Mouse (Mus musculus) liver, postnatal 0 days (tissue): ENCODE measurements at regions not wholly inside any gene's neighbourhood (a gene's known extent, or its start where the extent isn't known, plus 50 kb on each side); places are given as distances from the start of the nearest gene placed in this dataset.
"Not testable (repeated sequence)": the region's sequence is repeated elsewhere in the genome, so short reads cannot be mapped to it uniquely, and the experiment has no call there.

Source experiments
- ATAC-seq: fragments of 200-750 bp; cut with Nextera tagmentation; 2 replicates; pipeline ENCODE4 v1.8.0; 2017; ENCODE audit warnings: mild to moderate bottlenecking, moderate library complexity
- DNase-seq: peaks from one replicate; pipeline ENCODE4 v3.0.0-alpha.2; 2016
- H3K27ac ChIP-seq: fragments of 300-500 bp; sonication (generic); 2 replicates; pipeline ENCODE4 v1.5.1; 2014; ENCODE audit warnings: antibody characterized with exemption, moderate library complexity, mild to moderate bottlenecking, low read depth
- H3K27me3 ChIP-seq: fragments of 300-500 bp; sonication (generic); 2 replicates; pipeline ENCODE4 v1.6.1; 2014; ENCODE audit warnings: low read length, control low read depth, mixed read lengths; ENCODE audit not compliant: insufficient read depth
- H3K36me3 ChIP-seq: fragments of 300-500 bp; sonication (generic); replicated peaks from 2 replicates; pipeline ENCODE4 v1.6.1; 2014; ENCODE audit warnings: mild to moderate bottlenecking, control low read depth, low read length, moderate library complexity, mixed read lengths; ENCODE audit not compliant: insufficient read depth
- H3K4me1 ChIP-seq: fragments of 300-500 bp; sonication (generic); 2 replicates; pipeline ENCODE4 v1.6.1; 2014; ENCODE audit warnings: antibody characterized with exemption, mild to moderate bottlenecking, control low read depth; ENCODE audit not compliant: insufficient read depth
- H3K4me2 ChIP-seq: fragments of 300-500 bp; sonication (generic); 2 replicates; pipeline ENCODE4 v1.6.1; 2014; ENCODE audit warnings: low read depth, mild to moderate bottlenecking, low read length, moderate library complexity, mixed read lengths
- H3K4me3 ChIP-seq: fragments of 300-500 bp; sonication (generic); 2 replicates; pipeline ENCODE4 v1.5.1; 2014; ENCODE audit warnings: low read depth, low read length
- H3K9ac ChIP-seq: fragments of 300-500 bp; sonication (generic); replicated peaks from 2 replicates; pipeline ENCODE4 v1.6.1; 2014; ENCODE audit warnings: mild to moderate bottlenecking, moderate library complexity
- H3K9me3 ChIP-seq: fragments of 300-500 bp; sonication (generic); 2 replicates; pipeline ENCODE4 v1.6.1; 2016; ENCODE audit warnings: mild to moderate bottlenecking, control low read depth, low read length, mixed read lengths
- CTCF ChIP-seq: sonication (generic); IDR thresholded peaks from 2 replicates; pipeline ENCODE4 v1.5.1; 2016; ENCODE audit warnings: antibody characterized with exemption, low read depth
- EP300 ChIP-seq: IDR thresholded peaks from 2 replicates; pipeline ENCODE4 v1.6.1; 2016; ENCODE audit warnings: antibody characterized with exemption, low read depth, mild to moderate bottlenecking
- WGBS: fragments of 180-500 bp; shearing (Covaris S2); extraction: QIAGEN DNeasy Blood & Tissue Kit; methylation state at CpG from one replicate; pipeline ENCODE4 v1.1.7; 2014; ENCODE audit not compliant: insufficient replicate concordance; 5-methylcytosine and 5-hydroxymethylcytosine counted together

- H3K9me3 ChIP-seq, DNase-seq, H3K4me2 ChIP-seq, H3K9ac ChIP-seq, ATAC-seq, H3K27me3 ChIP-seq, H3K4me1 ChIP-seq, H3K36me3 ChIP-seq, H3K4me3 ChIP-seq, H3K27ac ChIP-seq: not testable (repeated sequence)
- WGBS: 86% methylated on average over 2 of the region's 2 CpGs
These were observed 109.5 kb upstream of the Ywhaq start for GRCm38 (mm10) chr12:21526906-21527305.

- H3K9me3 ChIP-seq, H3K27me3 ChIP-seq, H3K4me2 ChIP-seq, DNase-seq, H3K9ac ChIP-seq, H3K4me1 ChIP-seq, H3K27ac ChIP-seq, H3K36me3 ChIP-seq, H3K4me3 ChIP-seq: not testable (repeated sequence)
- 0 out of 2 replicates have a peak, but pooled peaks have one; percentile 36 for ATAC-seq
- TF ChIP-seq CTCF: peak; percentile 66
- WGBS: 28% methylated on average over 6 of the region's 6 CpGs
These were observed 108.1 kb upstream of the Ywhaq start for GRCm38 (mm10) chr12:21525567-21525966.

GRCm38 (mm10) chr12:21522621-21523020 lies 105.2 kb upstream of the Ywhaq start:
- ATAC-seq: no peak
- TF ChIP-seq EP300 (no peak), CTCF (no peak)
- H3K9me3 ChIP-seq: no peaks in the 10 kb centered on the region
- no peaks in the 10 kb centered on the region for H3K36me3 ChIP-seq
- no peak overlapping the region for H3K4me2 ChIP-seq
- 47% methylated on average over 3 of the region's 3 CpGs for WGBS
- H3K27me3 ChIP-seq: no peaks in the 10 kb centered on the region
- H3K27ac ChIP-seq: no peak overlapping the region
- no peaks in the 10 kb centered on the region for H3K4me1 ChIP-seq
- DNase-seq: no peak
- no peak overlapping the region for H3K9ac ChIP-seq
- H3K4me3 ChIP-seq: no peak overlapping the region

DNA sequence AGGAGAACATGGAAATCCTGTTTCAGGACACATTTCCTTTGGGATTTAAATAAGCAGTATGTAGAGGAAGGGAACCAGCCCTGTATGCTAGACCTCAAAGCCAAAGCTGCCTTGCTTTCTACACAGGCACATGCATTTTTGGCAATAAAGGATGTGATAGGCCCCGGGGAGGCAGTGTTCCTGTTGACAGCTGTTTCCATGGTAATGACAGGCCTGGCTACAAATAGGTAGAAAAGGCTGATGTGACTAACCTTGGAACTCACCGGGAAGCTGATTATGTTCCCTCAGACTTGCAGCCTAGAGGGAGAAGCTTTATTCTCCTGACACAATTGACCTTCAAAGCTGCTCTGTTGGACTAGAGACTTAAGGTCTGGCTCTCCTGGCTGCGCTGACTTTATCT lies 101.6 kb upstream of the Ywhaq start:
- ATAC-seq (no peak), DNase-seq (no peak)
- Histone ChIP-seq H3K36me3 (no peaks in the 10 kb centered on the region), H3K27ac (no peak overlapping the region), H3K27me3 (no peaks in the 10 kb centered on the region), H3K4me1 (no peaks in the 10 kb centered on the region), H3K9me3 (no peaks in the 10 kb centered on the region), H3K9ac (no peak overlapping the region), H3K4me2 (no peak overlapping the region), H3K4me3 (no peak overlapping the region)
- TF ChIP-seq EP300 (no peak), CTCF (no peak)
- WGBS: 54% methylated on average over 3 of the region's 3 CpGs

- no peak for ATAC-seq
- 73% methylated on average over 2 of the region's 2 CpGs for WGBS
These were observed 95.3 kb upstream of the Ywhaq start for GRCm38 (mm10) chr12:21512736-21513135.

DNA sequence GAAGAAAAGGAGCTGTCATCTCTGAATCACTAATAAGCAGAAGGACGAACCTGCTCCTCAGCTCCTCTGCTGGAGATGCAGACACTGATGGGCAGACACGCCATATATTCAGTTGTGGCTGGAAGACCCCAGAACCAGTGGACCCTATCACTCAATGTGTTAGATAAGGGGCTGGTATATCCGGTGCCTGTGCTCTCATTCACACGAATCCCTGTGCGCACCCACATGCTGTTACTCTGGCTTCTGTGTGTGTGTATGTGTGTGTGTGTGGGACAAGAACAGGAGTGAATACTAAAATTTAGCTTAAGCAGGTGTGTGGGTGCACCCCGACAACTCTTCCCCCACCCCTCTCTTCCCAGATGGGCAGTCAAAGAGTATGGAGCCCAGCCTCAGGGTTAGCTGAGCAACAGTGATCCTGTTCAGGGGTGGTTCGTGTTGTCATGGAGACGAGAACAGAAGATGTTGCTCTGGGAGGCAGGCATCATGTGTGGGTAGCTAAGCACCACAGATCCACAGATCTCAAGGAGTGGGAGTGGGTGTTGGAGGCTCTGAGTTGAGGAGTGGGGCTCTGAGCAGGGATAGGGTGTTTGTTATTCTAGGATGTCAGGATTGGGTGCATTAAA lies 93.7 kb upstream of the Ywhaq start:
- H3K9me3 ChIP-seq: no peaks in the 10 kb centered on the region
- no peak overlapping the region for H3K27ac ChIP-seq
- no peak overlapping the region for H3K9ac ChIP-seq
- no peaks in the 10 kb centered on the region for H3K36me3 ChIP-seq
- H3K4me3 ChIP-seq: no peak overlapping the region
- no peak overlapping the region for H3K4me2 ChIP-seq
- H3K27me3 ChIP-seq: no peaks in the 10 kb centered on the region
- no peaks in the 10 kb centered on the region for H3K4me1 ChIP-seq
- 79% methylated on average over 8 of the region's 8 CpGs for WGBS
- DNase-seq: no peak
- TF ChIP-seq EP300 (no peak), CTCF (no peak)
- no peak for ATAC-seq

More at GRCm38 (mm10) chr12:21512736-21513135, 95.3 kb upstream of the Ywhaq start:
- Histone ChIP-seq H3K27me3 (no peaks in the 10 kb centered on the region), H3K4me3 (no peak overlapping the region), H3K9me3 (no peaks in the 10 kb centered on the region), H3K27ac (no peak overlapping the region), H3K36me3 (no peaks in the 10 kb centered on the region), H3K4me2 (no peak overlapping the region), H3K9ac (no peak overlapping the region), H3K4me1 (no peaks in the 10 kb centered on the region)
- TF ChIP-seq EP300 (no peak), CTCF (no peak)
- no peak for DNase-seq

- ATAC-seq (no peak), DNase-seq (no peak)
- TF ChIP-seq EP300: no peak
- no peak for TF ChIP-seq CTCF
- 14% methylated on average over 1 of the region's 1 CpGs for WGBS
- no peaks in the 10 kb centered on the region for H3K36me3 ChIP-seq
- no peak overlapping the region for H3K27ac ChIP-seq
- H3K4me1 ChIP-seq: no peaks in the 10 kb centered on the region
- no peak overlapping the region for H3K9ac ChIP-seq
- no peaks in the 10 kb centered on the region for H3K9me3 ChIP-seq
- no peaks in the 10 kb centered on the region for H3K27me3 ChIP-seq
- H3K4me3 ChIP-seq: no peak overlapping the region
- H3K4me2 ChIP-seq: no peak overlapping the region
These were observed 89.6 kb upstream of the Ywhaq start for GRCm38 (mm10) chr12:21507080-21507479.
